Mouse (Mus musculus): ENCODE measurements around the gene Rpl36a.

GRCm38 (mm10) chrX:134547330-134547729 is 38.1 kb upstream of the Rpl36a start:
- TF ChIP-seq CTCF (IDR thresholded peaks at IDR 0.05; ENCODE audit: insufficient read depth, low read depth, low read length) (no peak), POLR2A (IDR thresholded peaks at IDR 0.05; ENCODE audit: insufficient read depth, low read depth, low read length) (no peak)

All from olfactory bulb, adult 2 months (tissue).